Mouse (Mus musculus): ENCODE measurements around the gene Ccdc9b. TPM values are rescaled to one million over a fixed set of nuclear protein-coding genes. Genes with fewer than 3 reads are reported as not detected.
A peak's percentile ranks its signal among the peaks of the same experiment; 100 is the strongest.

Gene Ccdc9b
- polyA plus RNA-seq, 1 experiment from 2014 or later = 2.2 TPM

DNA sequence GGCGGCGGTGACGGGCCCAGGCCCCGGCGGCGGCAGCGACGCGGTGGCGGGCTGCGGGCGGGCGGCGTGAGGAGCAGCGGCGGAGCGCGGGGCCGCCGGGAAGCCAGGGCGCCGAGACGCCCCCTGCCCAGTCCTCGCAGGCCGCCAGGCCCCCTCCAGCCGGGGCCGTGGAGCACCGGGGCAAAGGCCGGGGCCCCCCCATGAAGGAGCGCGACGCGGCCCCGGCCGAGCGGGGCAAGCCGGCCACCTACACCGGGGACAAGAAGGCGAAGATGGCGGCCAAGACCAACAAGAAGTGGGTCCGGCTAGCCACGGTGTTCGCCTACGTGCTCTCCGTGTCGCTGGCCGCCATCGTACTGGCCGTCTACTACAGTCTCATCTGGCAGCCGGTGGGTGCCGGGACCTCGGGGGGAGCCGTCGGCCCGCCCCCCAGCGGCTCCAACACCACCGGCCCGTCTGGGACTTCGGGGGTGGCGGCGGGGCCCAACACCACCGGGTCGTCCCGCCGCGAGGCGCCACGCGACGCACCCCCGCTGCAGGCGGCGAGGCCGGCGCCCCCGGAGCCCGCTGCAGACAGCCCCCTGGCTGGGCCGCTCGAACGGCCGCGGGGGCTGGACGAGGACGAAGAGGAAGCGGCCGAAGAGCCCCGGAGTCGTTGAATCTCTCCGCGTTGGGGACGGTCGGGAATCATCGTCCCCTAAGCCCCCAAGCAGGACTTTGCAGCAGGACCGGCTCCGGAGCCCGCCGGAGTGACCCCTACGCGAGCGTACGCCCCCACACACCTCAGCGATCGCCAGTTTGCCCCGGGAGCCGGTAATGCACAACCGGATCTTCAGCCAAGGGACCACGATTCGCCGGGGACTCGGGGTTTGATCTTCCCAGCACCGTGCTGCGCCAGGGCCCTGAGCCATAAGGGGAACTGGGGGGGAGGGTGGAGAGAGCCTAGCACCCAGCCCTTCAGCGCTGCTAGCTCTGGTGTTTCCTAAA is 16.3 kb downstream of the Ccdc9b start:
- H3K27ac ChIP-seq (replicated peaks) = peak overlapping the region; percentile 80
- peak overlapping the region; percentile 99 for H3K9ac ChIP-seq
- peak overlapping the region; percentile 94 for H3K4me3 ChIP-seq
- under 1% methylated on average over 93 of the region's 113 CpGs for WGBS
- H3K36me3 ChIP-seq = peaks cover 14% of the 10 kb centered on the region
- peaks cover 64% of the 10 kb centered on the region for H3K4me1 ChIP-seq
- H3K9me3 ChIP-seq = no peaks in the 10 kb centered on the region
- ATAC-seq (ENCODE audit: extremely low read depth, insufficient number of reproducible peaks, low FRiP score, low TSS enrichment) = peak; percentile 35; the same call in 1 of the 2 replicates
- H3K27me3 ChIP-seq (replicated peaks) = peaks cover 23% of the 10 kb centered on the region
- H3K4me2 ChIP-seq = peak overlapping the region; percentile 86

DNA sequence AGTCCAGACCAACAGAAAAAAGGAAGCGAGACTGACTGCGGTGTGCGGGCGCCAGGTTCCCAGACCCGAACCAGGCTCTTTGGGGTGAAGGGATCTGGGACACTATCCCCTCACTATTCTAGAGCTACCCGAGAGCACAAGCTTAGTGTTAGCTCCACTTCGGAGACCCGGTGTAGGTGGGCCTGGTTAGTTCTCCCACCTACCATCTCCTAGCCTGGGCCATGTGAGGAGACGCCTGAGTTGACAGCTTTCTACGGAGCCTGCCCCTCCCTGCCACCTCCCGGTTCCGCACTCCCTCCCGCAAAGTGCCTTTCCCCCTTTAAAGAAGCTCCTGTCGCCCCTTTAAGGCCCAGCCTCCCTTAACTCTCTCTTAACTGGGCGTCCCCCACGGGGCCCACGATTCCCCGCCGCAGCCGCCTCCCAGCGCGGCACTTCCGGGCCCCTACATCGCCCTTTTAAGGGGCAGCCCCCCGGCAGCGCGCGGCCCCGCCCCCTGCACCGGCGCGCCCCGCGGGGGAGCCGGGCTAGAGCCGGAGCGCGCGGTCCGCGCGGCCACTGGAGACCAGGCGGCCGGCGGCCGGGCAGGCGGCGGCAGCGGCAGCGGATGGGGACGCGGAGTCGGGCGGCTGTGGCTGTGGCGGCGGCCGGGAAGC is 17.1 kb downstream of the Ccdc9b start, which contains the start of gene Inafm2:
Gene Inafm2, plus strand, starts transcription at position 527 of the 653 bp plus-strand sequence.
- H3K9ac ChIP-seq = peak within 1 kb of the TSS; percentile 99
- H3K4me1 ChIP-seq = peaks cover 55% of the 10 kb centered on the region
- no peaks in the 10 kb centered on the region for H3K9me3 ChIP-seq
- peak within 1 kb of the TSS; percentile 94 for H3K4me3 ChIP-seq
- ATAC-seq (ENCODE audit: extremely low read depth, insufficient number of reproducible peaks, low FRiP score, low TSS enrichment) = peak; percentile 87
- peak within 1 kb of the TSS; percentile 80 for H3K27ac ChIP-seq (replicated peaks)
- peak within 1 kb of the TSS; percentile 86 for H3K4me2 ChIP-seq
- H3K36me3 ChIP-seq = peaks cover 14% of the 10 kb centered on the region
- WGBS = under 1% methylated on average over 55 of the region's 57 CpGs
- H3K27me3 ChIP-seq (replicated peaks) = peaks cover 23% of the 10 kb centered on the region

DNA sequence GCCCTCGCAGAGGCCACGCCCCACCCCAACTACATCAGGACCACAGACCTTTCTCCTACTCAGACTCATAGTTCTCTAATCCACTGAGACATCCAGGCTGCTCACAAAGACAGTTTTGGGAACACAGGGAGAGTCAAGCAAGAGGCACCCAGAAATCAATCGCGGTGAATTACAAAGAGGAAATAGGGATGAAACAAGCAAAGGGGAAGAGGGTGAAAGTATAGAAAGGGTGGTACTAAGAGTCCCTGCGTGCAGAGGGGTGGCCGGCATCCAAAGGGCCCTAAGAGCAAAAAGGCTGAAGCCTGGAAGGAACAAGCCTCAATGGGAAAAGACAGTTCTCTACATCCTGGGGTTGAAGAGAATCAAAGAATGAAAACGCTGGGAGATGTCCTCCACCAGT is 17.8 kb downstream of the Ccdc9b start:
- Histone ChIP-seq H3K4me3 (peak overlapping the region; percentile 94), H3K4me1 (peaks cover 48% of the 10 kb centered on the region), H3K9me3 (no peaks in the 10 kb centered on the region), H3K4me2 (peak overlapping the region; percentile 86), H3K27ac (replicated peaks) (no peak overlapping the region), H3K27me3 (replicated peaks) (peaks cover 23% of the 10 kb centered on the region), H3K36me3 (peaks cover 10% of the 10 kb centered on the region), H3K9ac (peak overlapping the region; percentile 78; the same call in 1 of the 2 replicates)
- WGBS = 17% methylated on average over 7 of the region's 7 CpGs
- ATAC-seq (ENCODE audit: extremely low read depth, insufficient number of reproducible peaks, low FRiP score, low TSS enrichment) = no peak

DNA sequence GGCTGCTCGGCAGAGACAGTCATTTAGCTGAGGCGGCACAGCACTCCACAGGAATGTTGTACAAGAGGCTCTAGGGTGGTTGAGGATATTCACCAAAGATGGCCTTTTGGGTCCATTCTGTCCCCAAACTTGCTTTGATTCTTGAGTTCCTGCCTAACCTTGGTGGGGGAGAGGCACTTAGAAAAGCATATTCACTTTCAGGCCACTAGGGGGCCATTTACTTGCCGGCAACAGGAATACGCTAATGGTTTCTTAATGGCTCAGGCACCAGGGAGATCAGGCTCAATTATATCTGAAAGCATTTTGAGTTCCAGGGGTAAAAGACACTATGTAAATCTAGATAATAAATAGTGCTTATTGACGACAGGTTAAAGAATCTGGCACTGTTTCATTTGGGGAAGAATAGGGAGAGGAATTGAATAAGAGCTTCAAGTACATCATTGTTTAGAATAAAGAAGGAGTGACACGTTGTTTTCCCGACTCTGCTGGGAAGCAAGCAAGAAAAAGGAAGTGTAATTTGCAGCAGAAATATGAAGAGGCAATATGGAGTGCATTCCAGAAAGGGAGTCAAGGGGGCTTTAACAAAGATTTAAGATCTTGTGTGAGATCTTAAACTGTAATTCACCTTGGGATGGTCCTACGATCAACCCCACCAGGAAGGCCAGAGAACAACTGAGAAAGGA is 19.1 kb downstream of the Ccdc9b start:
- Histone ChIP-seq H3K9me3 (no peaks in the 10 kb centered on the region), H3K9ac (no peak overlapping the region), H3K36me3 (no peaks in the 10 kb centered on the region), H3K4me2 (no peak overlapping the region), H3K4me1 (peaks cover 36% of the 10 kb centered on the region), H3K27ac (replicated peaks) (no peak overlapping the region), H3K27me3 (replicated peaks) (peaks cover 23% of the 10 kb centered on the region), H3K4me3 (no peak overlapping the region)
- 32% methylated on average over 8 of the region's 8 CpGs for WGBS
- no peak for ATAC-seq (ENCODE audit: extremely low read depth, insufficient number of reproducible peaks, low FRiP score, low TSS enrichment)

DNA sequence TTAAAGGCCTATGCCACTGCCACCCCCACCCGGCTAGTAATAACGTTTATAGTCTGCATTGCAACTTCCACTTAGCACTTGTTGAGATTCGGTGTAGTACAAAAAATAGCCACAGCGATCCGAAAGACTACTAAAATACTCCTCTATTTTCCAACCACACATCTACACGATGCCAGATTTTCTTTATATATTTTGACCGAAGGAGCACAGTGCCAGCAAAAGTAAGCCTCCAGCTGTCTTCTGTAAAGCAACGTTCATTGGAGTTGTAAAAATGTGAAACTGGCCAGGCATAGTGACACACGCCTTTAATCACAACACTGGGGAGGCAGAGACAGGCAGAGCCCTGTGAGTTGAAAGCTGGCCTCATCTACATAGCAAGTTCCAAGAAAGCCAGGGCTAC is 21.3 kb downstream of the Ccdc9b start:
- Histone ChIP-seq H3K36me3 (no peaks in the 10 kb centered on the region), H3K4me1 (peaks cover 17% of the 10 kb centered on the region), H3K27me3 (replicated peaks) (peaks cover 24% of the 10 kb centered on the region), H3K9me3 (no peaks in the 10 kb centered on the region), H3K27ac (replicated peaks) (no peak overlapping the region), H3K4me3 (no peak overlapping the region), H3K9ac (no peak overlapping the region), H3K4me2 (no peak overlapping the region)
- no peak for ATAC-seq (ENCODE audit: extremely low read depth, insufficient number of reproducible peaks, low FRiP score, low TSS enrichment)
- 63% methylated on average over 9 of the region's 9 CpGs for WGBS

DNA sequence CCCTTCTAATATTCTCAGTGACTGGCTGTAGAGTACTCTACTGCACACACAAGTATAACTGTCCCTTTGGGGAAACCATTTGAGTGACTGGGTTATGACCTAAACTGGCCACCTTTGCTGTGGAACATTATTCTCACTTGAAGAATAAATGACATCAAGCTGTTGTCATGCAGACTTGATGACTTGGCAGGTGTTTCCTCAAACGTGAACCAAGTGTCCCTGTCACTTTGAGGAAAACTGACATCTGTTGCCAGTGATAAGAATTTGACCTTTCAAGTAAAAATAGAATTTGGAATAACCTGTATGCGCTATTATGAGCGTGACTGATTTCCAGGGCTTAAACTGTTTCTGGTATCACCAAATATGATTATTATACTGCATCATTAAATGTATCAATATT is 22.1 kb downstream of the Ccdc9b start:
- Histone ChIP-seq H3K9ac (no peak overlapping the region), H3K27ac (replicated peaks) (no peak overlapping the region), H3K9me3 (no peaks in the 10 kb centered on the region), H3K4me3 (no peak overlapping the region), H3K4me1 (peaks cover 17% of the 10 kb centered on the region), H3K4me2 (no peak overlapping the region), H3K36me3 (no peaks in the 10 kb centered on the region), H3K27me3 (replicated peaks) (peaks cover 31% of the 10 kb centered on the region)
- WGBS = 53% methylated on average over 3 of the region's 3 CpGs
- ATAC-seq (ENCODE audit: extremely low read depth, insufficient number of reproducible peaks, low FRiP score, low TSS enrichment) = no peak

DNA sequence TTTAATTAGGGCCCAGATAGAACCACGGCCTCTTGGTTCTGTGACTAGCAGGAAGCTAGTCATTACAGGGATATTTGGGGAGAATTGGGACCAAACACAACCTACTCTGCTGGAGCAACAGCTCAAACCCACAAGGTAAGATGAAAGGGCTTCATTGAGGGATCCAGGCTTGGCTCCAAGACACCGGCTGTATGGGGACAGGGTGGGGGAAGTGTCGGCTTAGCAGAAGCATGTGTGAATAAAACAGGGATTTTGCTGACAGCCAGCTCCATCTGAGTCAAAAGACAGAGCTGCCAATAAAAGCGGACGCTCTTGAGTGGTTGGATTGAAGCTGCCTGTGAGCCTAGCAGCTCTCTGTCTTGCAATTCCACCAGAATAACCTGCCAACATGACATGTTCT is 29.1 kb downstream of the Ccdc9b start:
- Histone ChIP-seq H3K36me3 (no peaks in the 10 kb centered on the region), H3K9ac (no peak overlapping the region), H3K4me3 (no peak overlapping the region), H3K27ac (replicated peaks) (no peak overlapping the region), H3K9me3 (no peaks in the 10 kb centered on the region), H3K27me3 (replicated peaks) (peaks cover 50% of the 10 kb centered on the region), H3K4me2 (no peak overlapping the region), H3K4me1 (peaks cover 22% of the 10 kb centered on the region)
- ATAC-seq (ENCODE audit: extremely low read depth, insufficient number of reproducible peaks, low FRiP score, low TSS enrichment) = no peak
- WGBS = 43% methylated on average over 5 of the region's 5 CpGs

DNA sequence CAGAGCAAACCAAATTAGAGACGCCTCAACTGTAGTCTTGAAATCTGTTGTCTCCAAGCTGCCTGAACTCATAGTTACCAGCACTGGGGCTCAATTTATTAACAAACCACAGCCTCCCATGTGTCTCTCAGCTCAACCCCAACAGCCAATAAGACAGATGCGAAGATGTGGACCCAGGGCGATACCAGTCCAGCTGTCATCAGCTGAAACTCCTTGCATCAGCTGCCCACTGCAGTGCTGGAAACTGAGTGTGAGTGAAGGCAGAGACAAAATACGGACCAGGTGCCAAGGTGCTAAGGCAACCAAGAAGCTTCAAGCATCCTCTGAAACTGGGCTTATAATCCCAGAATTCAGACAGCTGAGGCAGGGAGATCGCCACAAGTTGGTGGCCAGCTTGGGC is 30.5 kb downstream of the Ccdc9b start:
- 67% methylated on average over 5 of the region's 5 CpGs for whole genome bisulfite sequencing
- Histone ChIP-seq H3K4me2 (no peak overlapping the region), H3K9me3 (no peaks in the 10 kb centered on the region), H3K4me1 (peaks cover 31% of the 10 kb centered on the region), H3K27ac (replicated peaks) (no peak overlapping the region), H3K9ac (no peak overlapping the region), H3K4me3 (no peak overlapping the region), H3K27me3 (replicated peaks) (peaks cover 57% of the 10 kb centered on the region), H3K36me3 (no peaks in the 10 kb centered on the region)
- no peak for ATAC-seq (ENCODE audit: extremely low read depth, insufficient number of reproducible peaks, low FRiP score, low TSS enrichment)

DNA sequence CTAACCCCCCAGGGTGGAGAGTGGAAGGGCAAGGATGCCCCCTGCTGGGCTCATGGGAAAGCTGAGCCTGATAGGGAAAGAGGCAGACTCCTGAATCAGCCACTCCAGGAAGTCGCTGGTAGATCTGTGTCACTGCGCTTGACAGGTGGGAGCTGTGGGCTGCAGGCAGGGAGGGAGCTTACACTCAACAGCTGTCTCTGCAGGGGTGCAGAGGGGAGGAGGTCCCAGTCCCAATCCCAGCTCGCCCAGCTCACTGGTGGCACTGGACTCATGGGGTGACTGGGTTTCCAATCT is 31.9 kb downstream of the Ccdc9b start:
- no peak for ATAC-seq (ENCODE audit: extremely low read depth, insufficient number of reproducible peaks, low FRiP score, low TSS enrichment)
- H3K27me3 ChIP-seq (replicated peaks) = peaks cover 58% of the 10 kb centered on the region
- no peak overlapping the region for H3K27ac ChIP-seq (replicated peaks)
- H3K4me1 ChIP-seq = peaks cover 31% of the 10 kb centered on the region
- no peaks in the 10 kb centered on the region for H3K9me3 ChIP-seq
- no peaks in the 10 kb centered on the region for H3K36me3 ChIP-seq
- H3K4me3 ChIP-seq = no peak overlapping the region
- no peak overlapping the region for H3K4me2 ChIP-seq
- WGBS = 3% methylated on average over 3 of the region's 3 CpGs
- H3K9ac ChIP-seq = no peak overlapping the region

DNA sequence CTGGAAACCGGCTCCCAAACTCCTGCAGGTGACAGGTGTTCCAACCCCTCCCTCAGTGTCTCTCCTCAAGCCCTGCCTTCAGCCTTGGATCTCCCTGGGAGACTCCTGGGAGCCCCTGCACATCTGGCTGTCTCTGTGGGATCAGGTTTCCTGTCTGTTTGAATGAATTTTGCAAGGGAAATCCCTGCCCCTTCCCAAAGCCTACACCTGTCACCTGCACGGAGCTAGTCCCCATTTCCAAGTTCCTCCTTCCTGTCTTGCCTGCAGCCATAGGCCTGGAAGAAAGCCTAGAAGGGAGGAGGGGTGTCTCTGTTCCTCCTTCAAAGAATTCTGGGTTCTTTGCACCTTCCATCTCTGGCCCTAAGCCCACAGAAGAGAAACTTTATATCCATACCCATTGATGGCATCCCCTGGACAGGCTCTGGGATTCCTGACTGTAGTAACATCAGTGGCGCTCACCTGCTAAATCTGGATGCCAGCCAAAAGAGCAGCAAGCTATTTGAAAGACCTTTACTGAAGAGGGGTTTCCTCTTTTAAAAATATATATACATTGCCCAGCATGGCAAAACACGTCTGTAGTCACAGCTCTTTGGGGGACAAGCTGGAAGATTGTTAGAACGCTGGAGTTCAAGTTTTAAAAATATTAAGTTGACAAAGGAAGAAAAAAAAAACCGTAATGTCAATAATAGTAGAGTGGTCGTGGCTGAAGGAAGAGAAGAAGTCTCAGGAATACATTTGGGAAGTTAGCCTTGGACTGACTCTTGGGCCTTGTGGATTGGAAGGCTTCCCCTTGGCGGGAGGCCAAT is 32.4 kb downstream of the Ccdc9b start:
- no peak for ATAC-seq (ENCODE audit: extremely low read depth, insufficient number of reproducible peaks, low FRiP score, low TSS enrichment)
- H3K9ac ChIP-seq = no peak overlapping the region
- peaks cover 31% of the 10 kb centered on the region for H3K4me1 ChIP-seq
- H3K27ac ChIP-seq (replicated peaks) = no peak overlapping the region
- peaks cover 57% of the 10 kb centered on the region for H3K27me3 ChIP-seq (replicated peaks)
- H3K36me3 ChIP-seq = no peaks in the 10 kb centered on the region
- no peak overlapping the region for H3K4me3 ChIP-seq
- WGBS = 26% methylated on average over 8 of the region's 8 CpGs
- no peak overlapping the region for H3K4me2 ChIP-seq
- no peaks in the 10 kb centered on the region for H3K9me3 ChIP-seq
